Mouse (Mus musculus): Measurements from ENCODE around the gene Gnaz.

- TF ChIP-seq CTCF (IDR thresholded peaks at IDR 0.05; ENCODE audit: borderline replicate concordance, insufficient read depth, low read length) (no peak), POLR2A (IDR thresholded peaks at IDR 0.05; ENCODE audit: low read depth, low read length) (no peak)
Measured at GRCm38 (mm10) chr10:75062621-75063020, 95.6 kb downstream of the Gnaz start.

Data from embryonic fibroblast, embryonic 13.5 days (primary cell).